Mouse (Mus musculus) fibroblast of lung, adult 2 months (primary cell): Measurements from ENCODE around the gene Pkhd1.
"Not testable (repeated sequence)": the region's sequence is repeated elsewhere in the genome, so short reads cannot be mapped to it uniquely, and the experiment has no call there.

Experiments
- DNase-seq: peaks from one replicate; pipeline ENCODE4 v3.0.0-alpha.2; 2011; ENCODE audit warnings: low read depth

Pkhd1 gene

GRCm38 (mm10) chr1:20288696-20289095 is 329.2 kb downstream of the Pkhd1 start:
- no peak for DNase-seq

GRCm38 (mm10) chr1:20260403-20260802 is 357.5 kb downstream of the Pkhd1 start:
- DNase-seq = no peak

- DNase-seq = no peak
Observed at GRCm38 (mm10) chr1:20248169-20248568, 369.7 kb downstream of the Pkhd1 start.

- DNase-seq = no peak
Observed at GRCm38 (mm10) chr1:20216681-20217080, 401.2 kb downstream of the Pkhd1 start.

- no peak for DNase-seq
Observed at GRCm38 (mm10) chr1:20190444-20190843, 427.4 kb downstream of the Pkhd1 start.

GRCm38 (mm10) chr1:20180157-20180556 is 437.7 kb downstream of the Pkhd1 start:
- DNase-seq = no peak

GRCm38 (mm10) chr1:20171199-20171598 is 446.7 kb downstream of the Pkhd1 start:
- no peak for DNase-seq

GRCm38 (mm10) chr1:20150627-20151026 is 467.2 kb downstream of the Pkhd1 start:
- not testable (repeated sequence) for DNase-seq

GRCm38 (mm10) chr1:20150016-20150415 is 467.8 kb downstream of the Pkhd1 start:
- no peak for DNase-seq

GRCm38 (mm10) chr1:20136205-20136604 is 481.7 kb downstream of the Pkhd1 start:
- no peak for DNase-seq

GRCm38 (mm10) chr1:20135065-20135618 is 482.7 kb downstream of the Pkhd1 start:
- DNase-seq = peak; percentile 28

GRCm38 (mm10) chr1:20133636-20134035 is 484.2 kb downstream of the Pkhd1 start:
- no peak for DNase-seq

- DNase-seq = no peak
Observed at GRCm38 (mm10) chr1:20131786-20132596, 485.9 kb downstream of the Pkhd1 start.

- no peak for DNase-seq
Observed at GRCm38 (mm10) chr1:20117331-20117730, 500.5 kb downstream of the Pkhd1 start.

GRCm38 (mm10) chr1:20069733-20070132 is 548.1 kb downstream of the Pkhd1 start:
- peak; percentile 84 for DNase-seq

GRCm38 (mm10) chr1:20058245-20058644 is 559.6 kb downstream of the Pkhd1 start:
- no peak for DNase-seq

- no peak for DNase-seq
Observed at GRCm38 (mm10) chr1:20039389-20039788, 578.5 kb downstream of the Pkhd1 start.

- no peak for DNase-seq
Observed at GRCm38 (mm10) chr1:20035277-20035676, 582.6 kb downstream of the Pkhd1 start.

- no peak for DNase-seq
Observed at GRCm38 (mm10) chr1:20018198-20018925, 599.5 kb downstream of the Pkhd1 start.

- DNase-seq = no peak
Observed at GRCm38 (mm10) chr1:20017619-20018018, 600.2 kb downstream of the Pkhd1 start.
